Mouse (Mus musculus) G1E (cell line): ENCODE measurements at regions not wholly inside any gene's neighbourhood (a gene's known extent, or its start where the extent isn't known, plus 50 kb on each side); places are given as distances from the start of the nearest gene placed in this dataset.

Experiments
- CTCF ChIP-seq: IDR thresholded peaks from 2 replicates; pipeline ENCODE4 v1.5.1; 2012; ENCODE audit warnings: low read depth, low read length, inconsistent platforms, mixed read lengths
- GATA1 ChIP-seq: IDR thresholded peaks from 2 replicates; pipeline ENCODE4 v1.6.1; 2012; ENCODE audit warnings: borderline replicate concordance, low read length, inconsistent platforms, mixed read lengths

DNA sequence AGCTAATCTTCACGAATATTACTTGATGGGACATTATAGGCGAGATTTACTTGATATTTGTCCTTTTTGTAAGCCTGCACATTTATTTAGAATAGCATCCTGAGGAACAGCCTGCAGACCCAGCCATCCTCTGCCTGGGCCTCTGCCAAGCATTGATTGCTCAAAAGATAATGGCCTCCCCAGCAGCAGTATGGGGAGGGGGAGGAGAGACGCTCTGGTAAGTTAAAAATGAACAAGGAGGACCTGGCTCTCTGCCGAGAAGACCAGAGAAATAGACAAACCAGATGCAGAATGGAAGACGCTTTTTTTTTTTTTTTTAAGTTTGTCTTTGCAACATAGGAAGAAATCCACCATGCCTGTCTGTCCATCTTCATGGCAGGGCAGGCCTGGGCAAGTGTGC lies 280.8 kb upstream of the Myt1l start:
- no peak for TF ChIP-seq CTCF
- no peak for TF ChIP-seq GATA1
